Mouse (Mus musculus) neural tube, embryonic 10.5 days (tissue): Measurements from ENCODE around the gene Ddx39.

Source experiments
- DNase-seq: peaks from one replicate; pipeline ENCODE4 v3.0.0-alpha.2; 2017; ENCODE audit warnings: low spot score; ENCODE audit errors: extremely low spot score

The Ddx39 gene

DNA sequence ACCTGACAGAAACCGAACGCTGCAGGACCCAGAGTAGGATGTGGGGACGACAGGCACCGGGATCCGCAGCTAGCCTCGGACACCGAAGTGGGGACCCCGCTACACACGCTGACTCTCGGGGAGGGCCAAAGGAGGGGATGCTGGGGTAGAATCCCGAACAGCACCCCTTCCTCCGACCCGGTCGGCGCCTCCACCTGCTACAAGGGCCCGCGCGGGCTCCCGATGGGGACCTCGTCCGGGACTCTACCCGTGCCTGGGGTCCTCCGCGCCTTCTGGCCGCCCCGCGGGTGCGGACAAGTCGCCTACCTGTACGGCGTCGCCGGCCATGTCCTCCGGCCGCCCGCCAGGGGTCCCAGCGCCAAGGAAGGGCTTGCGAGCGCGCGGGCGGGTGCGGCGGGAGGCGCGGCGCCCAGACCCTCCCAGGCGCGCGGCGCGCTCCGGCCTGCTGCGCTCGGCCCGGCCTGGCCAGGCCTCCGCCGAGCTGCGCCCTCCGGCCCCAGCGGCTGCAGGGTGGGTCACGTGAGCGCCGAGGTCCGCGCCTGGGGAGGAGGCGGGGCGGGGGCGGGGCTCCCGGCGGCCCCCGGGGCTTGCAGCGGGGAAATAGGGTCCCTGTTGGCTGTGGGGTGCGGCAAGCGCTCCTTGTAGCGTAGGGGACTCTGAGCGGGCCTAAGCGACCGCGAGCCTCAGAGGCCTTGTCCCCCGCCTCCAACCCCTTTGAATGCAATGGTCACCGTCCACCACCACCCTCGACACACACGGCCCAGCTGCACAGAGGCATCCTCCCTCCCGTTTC is 16.1 kb upstream of the Ddx39 start, which contains the start of gene Pkn1:
Gene Pkn1 (minus strand): TSS at position 519 of the 793 bp plus-strand sequence.
- DNase-seq: peak; percentile 88

DNA sequence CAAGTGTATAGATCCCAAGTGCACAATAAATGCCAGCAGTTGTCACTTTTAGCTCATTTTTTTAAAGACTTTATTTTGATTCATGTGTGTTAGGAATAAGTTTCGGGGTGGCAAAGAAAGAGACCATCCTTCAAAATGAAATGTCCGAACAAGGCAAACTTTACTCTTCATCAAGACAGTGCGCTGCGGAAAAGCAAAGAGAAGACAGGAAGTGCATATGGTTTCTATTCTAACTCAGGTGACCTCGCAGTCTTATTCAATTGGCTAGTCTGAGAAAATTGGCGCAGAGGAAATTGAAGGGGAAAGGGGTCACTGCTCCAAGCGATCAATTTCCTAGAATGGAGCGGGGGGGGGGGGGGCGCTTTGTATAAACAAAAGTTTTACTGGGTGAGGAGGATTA is 15.4 kb upstream of the Ddx39 start:
- no peak for DNase-seq

DNA sequence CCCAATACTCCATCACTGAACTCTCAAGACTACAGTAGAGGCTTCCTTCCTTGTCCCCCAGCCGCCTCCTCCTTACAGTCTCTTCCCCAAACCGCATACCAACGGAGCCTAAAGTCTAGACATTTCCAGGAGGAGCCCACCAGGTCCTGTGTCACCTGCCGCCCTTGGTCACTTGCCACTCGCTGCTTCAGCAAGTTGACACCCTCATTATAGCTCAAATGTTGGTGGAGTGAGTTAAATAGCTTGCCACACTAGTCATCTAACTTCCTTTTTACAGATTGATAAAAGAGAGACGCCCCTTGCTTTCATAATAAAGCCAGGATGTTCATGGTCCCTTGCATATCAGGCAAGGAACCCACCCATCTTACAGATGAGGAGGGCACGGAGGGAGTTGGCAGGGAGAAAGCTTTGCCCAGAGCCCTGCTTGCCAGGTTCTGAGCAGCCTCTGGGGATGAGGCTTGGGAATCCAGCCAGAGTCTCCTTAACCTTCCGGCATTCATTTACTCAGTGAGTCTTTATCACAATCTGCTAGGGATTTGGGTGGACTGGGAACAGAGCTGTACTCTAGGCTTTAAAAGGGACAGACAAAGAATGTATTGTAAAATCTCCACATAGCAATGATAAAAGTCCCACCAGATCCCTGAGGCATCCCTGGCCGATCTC is 14.4 kb upstream of the Ddx39 start:
- no peak for DNase-seq

DNA sequence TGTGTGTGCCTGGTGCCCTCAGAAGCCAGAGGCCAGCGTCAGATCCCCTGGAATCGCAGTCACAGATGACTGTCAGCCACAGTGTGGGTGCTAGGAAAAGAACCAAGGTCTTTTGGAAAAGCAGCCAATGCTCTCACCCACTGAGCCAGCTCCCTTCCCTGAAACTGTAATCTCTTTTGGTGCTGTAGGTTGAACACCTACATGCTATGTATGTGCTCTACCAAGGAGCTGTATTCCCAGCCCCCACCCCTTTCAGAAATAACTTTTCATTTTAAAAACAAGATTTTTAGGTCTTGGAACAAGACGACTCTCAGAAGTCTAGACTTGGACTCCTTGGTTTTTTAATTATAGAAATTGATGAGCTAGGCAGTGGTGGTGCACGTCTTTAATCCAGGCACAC is 11.6 kb upstream of the Ddx39 start:
- DNase-seq: no peak

DNA sequence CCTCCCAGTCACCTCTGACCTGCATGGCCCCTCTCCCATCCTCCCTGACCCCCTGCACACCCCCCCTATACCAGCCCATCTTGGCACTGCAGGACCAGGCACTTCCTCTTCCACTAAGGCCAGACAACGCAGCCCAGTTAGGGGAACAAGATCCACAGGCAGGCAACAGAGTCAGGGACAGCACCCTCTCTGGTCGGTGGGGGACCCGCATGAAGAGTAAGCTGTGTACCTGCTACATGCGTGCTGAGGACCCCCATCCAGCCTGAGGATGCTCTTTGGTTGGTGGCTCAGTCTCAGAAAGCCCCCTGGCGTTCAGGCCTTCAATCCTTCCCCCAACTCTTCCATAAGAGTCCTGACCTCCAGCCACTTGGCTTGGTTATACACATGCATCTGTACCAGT is 8.6 kb upstream of the Ddx39 start:
- no peak for DNase-seq

DNA sequence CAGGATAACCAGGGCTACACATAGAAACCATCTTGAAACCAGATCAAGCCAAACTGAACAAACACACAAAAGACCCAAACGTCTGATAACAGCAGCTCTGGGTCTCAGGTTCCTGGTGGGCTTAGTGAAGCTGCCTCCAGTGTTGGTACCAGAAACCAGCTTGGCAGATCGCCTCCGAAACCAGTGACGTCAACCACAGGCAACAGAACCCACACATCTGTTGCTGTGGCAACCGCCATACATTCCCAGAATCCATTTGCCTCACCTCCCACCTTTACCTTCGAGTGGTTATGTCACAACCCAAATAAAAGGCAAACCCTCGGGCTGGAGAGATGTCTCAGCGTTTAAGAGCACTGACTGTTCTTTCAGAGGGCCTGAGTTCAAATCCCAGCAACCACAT is 7.4 kb upstream of the Ddx39 start:
- DNase-seq: no peak

DNA sequence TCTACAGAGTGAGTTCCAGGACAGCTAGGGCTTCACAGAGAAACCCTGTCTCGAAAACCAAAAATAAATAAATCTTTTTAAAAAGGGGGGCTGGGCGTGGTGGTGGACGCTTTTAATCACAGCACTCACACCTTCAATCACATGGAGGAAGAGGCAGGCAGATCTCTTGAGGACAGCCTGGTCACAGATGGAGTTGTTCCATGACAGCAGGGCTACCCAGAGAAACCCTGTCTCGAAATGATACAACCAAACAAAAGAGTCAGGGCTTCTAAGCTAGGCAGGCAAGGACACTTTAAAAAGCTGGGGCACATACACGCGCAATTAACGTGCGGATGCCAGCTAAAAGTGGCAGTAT is 324 bp upstream of the Ddx39 start:
- no peak for DNase-seq

DNA sequence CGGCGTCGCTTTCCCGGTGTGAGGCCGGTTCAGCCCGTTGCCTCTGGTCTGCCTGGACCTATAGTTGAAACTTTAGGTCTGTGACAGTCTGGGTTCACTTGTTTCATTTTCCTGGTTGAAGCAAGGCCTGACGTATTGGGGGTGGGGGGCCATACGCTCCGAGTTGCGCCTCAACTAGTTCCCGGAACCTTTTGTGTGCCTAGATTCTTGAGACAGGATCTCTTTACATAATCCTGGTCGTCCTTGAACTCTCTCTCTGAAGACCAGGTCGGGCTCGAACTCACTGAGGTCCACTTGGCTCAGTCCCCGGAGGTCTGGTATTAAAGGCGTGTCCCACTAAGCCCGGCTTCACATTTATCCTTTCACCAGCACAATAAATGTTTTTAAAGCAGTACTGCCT is 794 bp downstream of the Ddx39 start:
- no peak for DNase-seq

DNA sequence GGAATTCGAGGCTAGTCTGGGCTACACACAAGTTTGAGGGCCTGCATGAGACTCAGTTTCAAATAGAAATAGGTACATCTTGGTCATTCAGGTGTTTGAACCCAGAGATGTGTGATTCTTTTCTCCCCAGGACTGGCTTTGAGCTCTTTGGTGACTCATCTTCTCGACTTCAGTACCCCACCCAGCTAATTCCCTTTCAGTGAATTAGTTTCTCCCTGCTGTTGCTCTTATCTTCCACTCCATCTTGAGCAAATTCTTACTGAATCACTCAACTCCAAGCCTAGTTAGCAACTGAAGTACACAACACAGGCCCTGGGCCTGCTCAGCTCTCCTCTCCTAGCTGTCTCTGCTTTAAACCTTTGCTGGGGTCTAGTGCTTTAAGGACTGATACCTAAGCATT is 1.6 kb downstream of the Ddx39 start:
- no peak for DNase-seq

DNA sequence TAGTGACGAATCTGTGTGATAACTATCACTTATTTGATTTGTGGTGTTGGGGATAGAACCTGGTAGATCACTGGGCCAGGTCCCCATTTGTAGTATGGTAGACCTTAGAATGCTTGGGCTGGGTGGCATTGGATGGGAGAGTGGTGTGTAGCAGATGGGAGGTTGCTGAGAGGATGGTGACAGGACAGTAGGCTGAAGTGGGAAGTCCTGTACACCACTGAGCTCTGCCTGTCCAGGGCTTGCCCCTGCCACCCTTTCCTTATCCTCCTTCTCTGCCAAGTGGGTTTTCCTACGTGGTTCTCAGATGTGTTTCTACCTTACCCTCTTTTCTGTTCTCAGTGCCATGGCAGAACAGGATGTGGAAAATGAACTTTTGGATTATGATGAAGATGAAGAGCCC is 4.1 kb downstream of the Ddx39 start:
- DNase-seq: no peak

DNA sequence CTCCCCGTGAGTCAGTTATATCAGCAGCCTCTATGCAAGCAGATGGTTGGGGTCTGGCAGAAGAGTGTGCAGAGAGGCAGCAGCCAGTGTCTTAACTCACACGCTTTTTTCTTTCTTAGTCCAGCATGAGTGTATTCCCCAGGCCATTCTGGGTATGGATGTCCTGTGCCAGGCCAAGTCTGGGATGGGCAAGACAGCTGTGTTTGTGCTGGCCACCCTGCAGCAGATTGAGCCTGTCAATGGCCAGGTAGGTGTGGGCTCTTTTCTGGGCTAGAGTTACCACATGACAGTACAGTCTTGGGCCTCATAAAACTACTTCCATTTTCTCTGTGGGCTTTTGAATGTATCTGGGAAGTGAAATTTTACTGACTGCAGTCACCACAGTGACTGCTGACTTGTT is 4.7 kb downstream of the Ddx39 start:
- no peak for DNase-seq

DNA sequence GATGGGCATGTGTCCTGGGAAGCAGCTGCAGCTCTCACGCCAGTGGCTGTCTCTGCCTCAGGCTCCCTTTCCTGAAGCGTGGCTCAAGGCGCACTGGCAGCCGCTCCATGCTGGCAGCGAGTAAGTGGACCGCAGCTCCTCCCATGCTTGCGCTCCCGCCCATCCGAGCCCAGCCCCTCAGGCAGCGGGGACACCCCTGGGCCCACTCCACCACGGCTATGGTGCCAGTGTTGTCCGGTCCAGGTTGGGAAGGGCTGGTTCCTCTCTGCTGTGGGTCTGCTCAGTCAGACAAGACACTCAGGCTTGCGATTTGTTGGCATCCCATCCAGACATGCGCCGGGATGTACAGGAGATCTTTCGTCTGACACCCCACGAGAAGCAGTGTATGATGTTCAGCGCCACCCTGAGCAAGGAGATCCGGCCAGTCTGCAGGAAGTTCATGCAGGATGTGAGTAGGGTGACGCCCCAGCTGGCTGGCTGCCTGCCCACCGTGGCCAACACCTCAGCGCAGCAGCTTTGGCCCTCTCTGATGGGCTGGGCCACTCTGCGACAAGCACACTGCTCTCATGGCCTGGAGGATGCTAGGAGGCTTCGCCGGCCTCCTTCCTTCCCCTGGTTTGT is 6.5 kb downstream of the Ddx39 start:
- DNase-seq: no peak

DNA sequence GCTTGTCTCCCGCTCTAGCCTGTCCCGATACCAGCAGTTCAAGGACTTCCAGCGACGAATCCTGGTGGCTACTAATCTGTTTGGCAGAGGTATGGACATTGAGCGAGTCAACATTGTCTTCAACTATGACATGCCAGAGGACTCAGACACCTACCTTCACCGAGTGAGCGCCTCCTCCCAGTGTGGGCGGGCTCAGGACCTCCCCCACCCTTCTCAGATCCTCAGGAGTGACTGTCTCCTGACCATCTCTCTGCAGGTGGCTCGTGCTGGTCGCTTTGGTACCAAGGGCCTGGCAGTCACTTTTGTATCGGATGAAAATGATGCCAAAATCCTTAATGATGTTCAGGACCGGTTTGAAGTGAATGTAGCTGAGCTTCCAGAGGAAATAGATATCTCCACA is 7.7 kb downstream of the Ddx39 start:
- no peak for DNase-seq

DNA sequence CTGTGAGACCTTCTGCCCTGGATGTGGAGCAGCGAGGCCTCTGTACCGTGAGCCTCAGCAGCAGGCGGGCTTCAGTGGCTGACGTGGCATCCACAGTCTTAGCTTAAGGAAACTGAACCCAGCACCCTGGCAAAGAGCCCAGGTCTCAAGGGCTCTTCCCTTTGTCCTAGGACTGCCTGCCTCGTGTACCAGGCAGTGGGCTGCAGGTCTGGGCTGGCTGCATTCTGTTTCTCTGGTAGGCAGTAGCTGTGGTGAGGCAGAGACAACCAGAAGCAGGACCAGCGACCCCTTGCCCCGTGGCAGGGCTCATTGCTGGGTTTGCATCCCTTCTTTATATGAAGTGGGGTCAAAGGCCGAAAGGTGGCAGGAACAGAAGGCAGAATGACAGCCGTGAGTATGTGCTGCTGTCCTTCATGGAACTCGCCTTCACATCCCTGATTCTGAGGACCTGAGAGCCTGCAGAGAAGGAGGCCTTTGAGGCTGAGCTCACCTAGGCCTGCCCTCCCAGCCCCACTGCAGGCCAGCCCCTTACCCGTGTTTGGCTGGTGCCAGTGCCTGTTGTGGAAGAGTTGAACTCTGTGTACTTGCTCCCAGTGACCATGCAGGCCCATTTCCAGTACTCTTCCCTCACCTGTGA is 8.6 kb downstream of the Ddx39 start:
- DNase-seq: no peak

DNA sequence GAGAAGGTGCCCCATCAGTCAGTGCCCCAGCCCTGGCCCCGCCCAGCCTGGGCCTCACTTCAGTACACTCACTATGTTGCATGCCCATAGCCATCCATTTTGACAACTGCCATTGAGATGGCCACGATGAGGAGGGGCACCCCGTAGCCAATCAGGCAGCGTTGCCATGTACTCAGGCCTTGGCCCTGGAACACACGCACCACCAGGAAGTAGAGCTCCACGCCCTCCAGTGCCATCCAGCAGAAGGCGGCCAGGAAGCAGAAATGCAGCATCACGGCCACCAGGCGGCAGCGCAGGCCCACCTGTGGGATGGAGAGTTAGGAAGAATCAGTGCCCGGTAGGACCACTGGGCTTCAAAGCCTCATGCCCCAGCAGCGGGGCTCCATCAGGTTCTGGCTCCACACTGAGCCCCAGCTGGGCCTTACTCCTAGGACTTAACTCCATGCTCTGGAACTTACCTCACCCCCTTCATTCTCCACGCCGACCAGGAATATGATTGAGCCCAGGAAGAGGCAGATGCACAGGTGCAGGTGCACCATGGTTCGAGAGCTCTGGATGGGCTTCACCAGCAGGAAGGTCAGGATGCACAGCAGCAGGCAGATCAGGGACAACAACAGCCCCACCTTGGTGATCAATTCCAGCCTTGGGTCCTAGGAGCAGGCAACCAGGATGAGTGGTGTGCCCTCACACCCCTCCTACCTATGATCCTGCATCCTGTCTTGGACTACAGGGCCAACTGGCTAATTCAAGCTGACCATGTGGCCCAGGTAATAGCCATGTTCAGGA is 9.9 kb downstream of the Ddx39 start:
- peak; percentile 74 for DNase-seq

DNA sequence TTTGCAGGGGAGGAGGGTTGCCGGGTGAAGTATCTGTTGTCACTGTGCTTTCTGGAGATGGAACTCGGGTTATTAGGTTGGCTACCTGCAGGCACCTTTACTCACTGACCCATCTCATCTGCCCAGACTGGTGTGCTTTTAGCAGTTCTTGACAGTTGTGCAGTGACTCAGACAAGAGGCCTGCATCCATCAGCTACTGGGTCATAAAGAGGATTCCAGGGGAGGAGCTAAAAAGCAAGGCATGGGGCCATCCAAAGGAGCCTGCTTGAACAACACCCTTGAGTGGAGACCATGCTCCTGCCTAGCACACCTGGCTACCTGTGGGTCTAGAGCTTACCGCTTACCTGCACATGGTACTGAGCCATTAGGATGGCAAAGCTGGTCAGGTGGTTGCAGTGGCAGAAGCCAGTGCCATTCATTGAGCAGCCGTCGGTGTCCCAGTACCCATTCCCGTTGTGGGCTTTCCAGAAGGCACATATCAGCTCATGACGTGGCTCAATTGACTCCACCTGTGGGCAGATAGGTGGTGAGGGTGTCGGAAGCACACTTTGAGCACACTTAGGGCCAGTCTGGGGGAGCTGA is 10.6 kb downstream of the Ddx39 start:
- no peak for DNase-seq

DNA sequence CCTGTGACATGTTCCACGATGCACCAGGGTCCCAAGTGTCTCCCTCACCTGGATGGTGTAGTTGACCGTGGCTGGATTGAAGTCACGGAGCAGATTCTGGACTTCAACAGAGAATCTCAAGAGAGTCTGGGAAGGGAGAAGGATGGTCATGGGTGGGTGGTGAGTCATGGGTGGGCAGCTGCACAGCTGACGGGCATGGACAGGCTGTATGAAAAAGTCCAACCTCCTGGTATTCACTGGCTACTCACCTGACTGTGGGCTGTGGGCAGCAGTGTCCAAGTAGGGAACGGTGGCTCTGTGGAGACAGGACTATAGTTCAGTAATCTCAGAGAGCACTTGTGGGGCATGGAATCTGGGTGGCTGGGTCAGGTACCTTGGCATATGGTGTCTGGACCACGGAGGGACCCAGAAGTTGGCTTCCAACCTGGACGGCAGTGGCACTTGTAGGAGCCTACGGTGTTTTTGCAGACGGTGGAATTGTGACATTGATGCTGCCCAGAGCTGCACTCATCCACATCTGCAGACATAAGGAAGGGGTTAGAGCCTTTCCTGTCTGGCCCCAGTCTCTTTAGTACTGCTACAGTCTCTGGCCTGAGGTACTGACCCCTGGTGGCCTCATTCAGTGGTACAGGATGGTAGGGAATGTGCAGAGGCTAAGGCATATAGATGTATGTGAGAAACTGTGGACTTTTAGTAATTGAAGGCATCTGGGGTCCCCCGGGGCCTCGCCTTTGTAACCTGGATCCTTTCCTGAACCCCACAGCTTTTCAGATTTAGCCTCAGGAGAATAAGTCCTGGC is 14.2 kb downstream of the Ddx39 start:
- DNase-seq: peak; percentile 49

DNA sequence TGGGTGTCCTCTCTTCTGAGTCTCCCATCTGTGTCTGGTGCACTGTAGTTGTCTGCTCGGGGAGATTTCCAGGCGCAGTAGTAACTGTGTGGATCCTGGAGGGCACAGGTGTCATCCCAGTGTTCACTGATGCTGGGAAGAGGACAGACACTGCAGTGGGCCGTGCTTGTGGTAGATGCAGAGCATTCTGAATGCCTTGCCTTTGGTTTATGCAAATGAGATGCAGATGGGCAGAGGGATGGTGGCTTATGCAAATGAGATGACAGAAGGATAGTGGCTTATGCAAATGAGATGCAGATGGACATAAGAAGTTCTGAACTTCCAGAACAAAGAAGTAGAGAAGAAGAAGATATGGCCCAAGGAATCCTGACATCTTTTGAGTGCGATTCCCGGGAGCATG is 16.9 kb downstream of the Ddx39 start:
- DNase-seq: no peak

DNA sequence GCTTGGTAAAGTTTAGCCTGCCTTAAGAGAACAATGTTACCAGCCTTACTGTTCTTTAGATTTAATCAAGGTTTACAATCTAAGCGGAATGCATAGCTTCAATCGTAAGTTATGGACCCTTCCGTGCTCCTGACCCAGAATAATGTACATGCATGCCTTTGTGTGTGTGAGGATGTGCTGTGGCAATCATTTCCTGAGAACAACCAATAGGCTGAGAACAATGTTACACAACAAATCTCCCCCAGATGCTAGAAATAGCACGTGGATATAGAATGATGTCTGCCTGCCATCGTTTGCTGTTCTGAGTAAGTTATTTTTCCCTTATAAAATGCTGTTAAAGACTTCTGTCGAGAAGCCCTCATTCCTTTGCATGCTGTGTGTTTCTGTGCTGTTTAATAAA is 17.9 kb downstream of the Ddx39 start:
- no peak for DNase-seq

DNA sequence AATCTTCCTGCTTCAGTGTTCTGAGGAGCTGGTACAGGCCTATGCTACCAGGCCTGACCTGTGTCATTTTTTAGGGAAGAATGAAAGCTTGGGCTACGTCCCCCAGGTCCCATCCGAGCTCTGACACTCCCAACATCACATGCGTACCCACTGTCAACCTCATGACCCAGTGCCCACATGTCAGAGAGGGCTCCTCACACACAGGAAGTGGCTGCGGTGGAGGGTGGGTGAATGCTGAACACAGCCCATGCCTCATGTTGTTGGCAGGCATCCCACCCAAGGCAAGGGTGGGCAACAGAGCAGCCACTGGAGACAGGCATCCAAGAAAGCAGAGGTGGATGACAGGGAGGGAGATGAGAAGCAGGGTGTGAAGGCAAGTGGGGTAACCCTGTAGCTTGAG is 21.7 kb downstream of the Ddx39 start:
- DNase-seq: no peak
